14 mouse cellular contexts compared by ENCODE assay signal in genomic region chr8:128188321-128188720, GRCm38 (mm10).
DNase-seq lines count a peak whose midpoint lies in the region.
"Had no signal": no experiment of that assay in that cellular context is flagged by ENCODE, and none has a peak within 500 bp of the region (broad histone marks: within the 10 kb centered on the region; RNA-seq: fewer than 3 reads in every experiment).

No protein-coding gene starts in this region.

- DNase-seq in embryo, embryonic 11 days: peak; percentile 12
- no peak for DNase-seq in embryo, embryonic 9.5 days (ENCODE audit: extremely low spot score)
- peak; percentile 10 to 27 for DNase-seq in kidney, postnatal 4 days
- DNase-seq in kidney, adult 9 months: no peak
- peak; percentile 62 for DNase-seq in MN1 (ENCODE audit: low spot score)
- DNase-seq in adrenal gland, adult 2 months: no peak
- DNase-seq: adrenal gland, postnatal 14 days; cerebellum, adult 11 months; cerebellum, adult 2 months; cerebellum, adult 9-11 months; cerebellum, postnatal 25 days; gastrocnemius, adult 2 months; gastrocnemius, postnatal 14 days; heart, adult 11 months had no signal

Comparison
In these comparisons a context has a peak if more than half of its experiments do, and no peak if none do; other contexts are left out.
1. DNase-seq: peak in embryo, embryonic 11 days (single experiment), kidney, postnatal 4 days (2 of 2) and MN1 (single experiment); none in embryo, embryonic 9.5 days (single experiment), kidney, adult 9 months (single experiment) and adrenal gland, adult 2 months (single experiment).